Mouse (Mus musculus) C2C12 (cell line): ENCODE results near the gene Olfr907. TPM values are rescaled to one million over a fixed set of nuclear protein-coding genes. Genes with fewer than 3 reads are reported as not detected.

ENCODE experiments used
- H3K27me3 ChIP-seq: one replicate; pipeline ENCODE4 v1.6.1; 2011; ENCODE audit not compliant: control insufficient read depth, insufficient read depth, insufficient read length
- H3K36me3 ChIP-seq: one replicate; pipeline ENCODE4 v1.6.1; 2011; ENCODE audit not compliant: control insufficient read depth, insufficient read depth
- H3K4me3 ChIP-seq: one replicate; pipeline ENCODE4 v1.5.1; 2011; ENCODE audit warnings: mild to moderate bottlenecking, control low read depth; ENCODE audit not compliant: poor library complexity, insufficient read depth, severe bottlenecking
- H3K79me2 ChIP-seq: one replicate; pipeline ENCODE4 v1.6.1; 2011; ENCODE audit not compliant: control insufficient read depth, insufficient read depth
- H3K79me3 ChIP-seq: one replicate; pipeline ENCODE4 v1.6.1; 2011; ENCODE audit warnings: low read depth, control low read depth
- H3ac ChIP-seq: one replicate; pipeline ENCODE3; 2011; ENCODE audit warnings: low read depth; ENCODE audit not compliant: control insufficient read depth, insufficient read length
- CEBPB ChIP-seq: IDR thresholded peaks from one replicate; pipeline ENCODE4 v1.6.1; 2011; ENCODE audit warnings: low read depth, mild to moderate bottlenecking, control low read depth, moderate library complexity
- CTCF ChIP-seq: IDR thresholded peaks from one replicate; pipeline ENCODE4 v1.5.1; 2011; ENCODE audit not compliant: control insufficient read depth, insufficient read depth, insufficient read length
- FOSL1 ChIP-seq: IDR thresholded peaks from one replicate; pipeline ENCODE4 v1.8.0; 2011; ENCODE audit warnings: mild to moderate bottlenecking, low read length; ENCODE audit not compliant: poor library complexity, insufficient read depth, severe bottlenecking
- MAX ChIP-seq: IDR thresholded peaks from one replicate; pipeline ENCODE4 v1.6.1; 2011; ENCODE audit warnings: mild to moderate bottlenecking, control low read depth
- MYOD1 ChIP-seq: IDR thresholded peaks from one replicate; pipeline ENCODE4 v1.6.1; 2011; ENCODE audit warnings: low read depth; ENCODE audit not compliant: control insufficient read depth, insufficient read length
- MYOG ChIP-seq: IDR thresholded peaks from one replicate; pipeline ENCODE4 v1.6.1; 2011; ENCODE audit not compliant: control insufficient read depth, insufficient read length; ENCODE audit errors: extremely low read depth
- USF1 ChIP-seq: IDR thresholded peaks from one replicate; pipeline ENCODE4 v1.6.1; 2011; ENCODE audit warnings: low read depth, mild to moderate bottlenecking, control low read depth, moderate library complexity
- long read RNA-seq, 2 experiments: library from polyadenylated mRNA; unstranded; transcript quantifications; one replicate each; pipeline ENCODE4 v2.0.0; 2019 to 2020
- polyA plus RNA-seq: library from polyadenylated mRNA; unstranded; fragments of >200 nt; fragmentation: generic; extraction: Trizol; gene quantifications from one replicate; pipeline ENCODE4 v1.2.1, GENCODE M21; 2012; ENCODE audit warnings: missing spikeins

Olfr907 gene
- polyA plus RNA-seq, result not detected
- long read RNA-seq, experiment 1, result 0 reads
- long read RNA-seq, experiment 2, result 0 reads

DNA sequence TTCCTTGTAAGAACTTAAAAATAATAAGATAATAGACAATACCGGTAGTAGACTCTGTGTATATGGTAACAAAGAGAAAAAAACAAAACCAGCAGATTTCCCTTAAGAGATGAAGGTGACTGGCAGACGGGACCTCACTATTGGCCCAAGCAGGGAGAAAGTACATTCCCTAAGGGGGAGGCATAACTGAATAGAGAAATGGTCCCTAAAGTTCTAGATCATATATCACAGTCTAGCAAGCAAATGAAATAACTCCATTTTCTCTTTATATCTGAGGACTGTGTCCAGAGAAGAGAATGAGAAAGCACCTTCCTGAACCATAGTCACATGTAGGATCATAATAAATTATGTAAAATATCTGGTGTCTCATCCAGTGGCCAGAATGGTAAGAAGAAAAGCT, at the start of gene Olfr907:
Gene Olfr907, plus strand, starts transcription at position 301 of the 400 bp plus-strand sequence.
- Histone ChIP-seq H3K79me2 (no peaks in the 10 kb centered on the region), H3K36me3 (no peaks in the 10 kb centered on the region), H3K79me3 (no peaks in the 10 kb centered on the region), H3ac (no peak within 1 kb of the TSS), H3K4me3 (no peak within 1 kb of the TSS), H3K27me3 (no peaks in the 10 kb centered on the region)
- TF ChIP-seq FOSL1 (no peak), CTCF (no peak), MYOD1 (no peak), MAX (no peak), USF1 (no peak), CEBPB (no peak), MYOG (no peak)

DNA sequence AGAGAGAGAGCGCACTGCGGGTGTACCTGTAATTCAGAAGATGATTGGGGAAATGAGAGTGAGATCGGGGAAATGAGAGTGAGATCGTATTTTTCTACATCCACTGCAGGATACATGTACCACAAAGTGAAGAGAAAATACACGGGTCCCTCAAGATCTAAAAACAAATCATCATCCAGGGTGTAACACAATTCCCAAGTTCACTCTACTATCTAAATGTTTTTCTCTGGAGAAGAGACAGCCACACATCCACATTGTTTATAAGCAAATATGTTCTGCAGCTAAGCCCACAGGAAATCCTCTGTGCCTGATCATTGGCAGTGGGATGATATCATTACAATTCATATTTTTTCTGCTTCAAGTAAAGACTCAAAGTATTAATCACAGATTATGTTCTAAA, 48.2 kb upstream of the Olfr907 start, which contains the start of gene Olfr902:
Gene Olfr902, plus strand, starts transcription at position 301 of the 400 bp plus-strand sequence.
- no peaks in the 10 kb centered on the region for H3K79me2 ChIP-seq
- H3K4me3 ChIP-seq, result no peak within 1 kb of the TSS
- H3K79me3 ChIP-seq, result no peaks in the 10 kb centered on the region
- no peaks in the 10 kb centered on the region for H3K27me3 ChIP-seq
- no peak for TF ChIP-seq MYOG
- TF ChIP-seq FOSL1, result no peak
- no peak for TF ChIP-seq CTCF
- TF ChIP-seq MYOD1, result no peak
- TF ChIP-seq USF1, result no peak
- TF ChIP-seq CEBPB, result no peak
- no peak for TF ChIP-seq MAX
- no peaks in the 10 kb centered on the region for H3K36me3 ChIP-seq
- no peak within 1 kb of the TSS for H3ac ChIP-seq

DNA sequence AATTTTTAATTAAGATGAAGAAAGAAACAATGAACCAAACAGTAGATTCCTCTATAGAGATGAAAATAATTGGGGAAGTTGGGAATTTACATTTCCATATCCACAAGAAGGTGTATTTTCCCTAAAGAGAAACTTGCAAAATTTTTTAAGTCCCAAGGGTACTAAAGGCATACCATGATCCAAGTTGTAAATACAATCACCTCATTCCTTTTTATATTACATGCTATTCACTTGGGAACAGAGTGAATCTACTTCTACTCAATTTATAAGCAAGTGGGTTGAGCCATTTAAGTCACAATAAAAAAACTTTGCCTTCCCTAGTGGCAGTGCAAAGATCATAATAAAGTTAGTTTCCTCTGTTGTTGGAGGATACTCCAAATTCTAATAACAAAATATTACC, 32.8 kb upstream of the Olfr907 start, which contains the start of gene Olfr904:
Gene Olfr904, plus strand, starts transcription at position 301 of the 400 bp plus-strand sequence.
- Histone ChIP-seq H3K79me3 (no peaks in the 10 kb centered on the region), H3K36me3 (no peaks in the 10 kb centered on the region), H3K79me2 (no peaks in the 10 kb centered on the region), H3K4me3 (no peak within 1 kb of the TSS), H3ac (no peak within 1 kb of the TSS), H3K27me3 (no peaks in the 10 kb centered on the region)
- TF ChIP-seq MAX, result no peak
- no peak for TF ChIP-seq MYOG
- no peak for TF ChIP-seq FOSL1
- TF ChIP-seq CTCF, result no peak
- no peak for TF ChIP-seq CEBPB
- TF ChIP-seq MYOD1, result no peak
- no peak for TF ChIP-seq USF1

DNA sequence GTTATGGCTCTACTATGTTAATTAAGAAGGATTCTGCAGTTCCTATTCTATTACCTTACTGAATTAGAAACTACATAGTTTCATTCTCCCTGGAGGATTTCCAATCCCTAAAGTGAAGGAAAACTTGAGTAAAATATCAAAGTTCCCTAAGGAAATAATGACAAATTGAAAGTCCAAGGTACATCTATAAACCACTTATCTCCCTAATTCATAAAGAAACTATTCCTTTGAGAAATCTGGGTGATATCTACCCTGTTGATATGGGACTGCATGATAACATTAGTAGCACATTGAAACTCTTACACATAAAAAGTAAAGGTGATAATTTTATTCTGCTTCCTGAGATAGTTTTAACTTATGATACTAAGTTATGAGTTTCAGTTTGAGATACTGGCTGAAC, 24.8 kb upstream of the Olfr907 start, which contains the start of gene Olfr905:
Gene Olfr905, plus strand, starts transcription at position 301 of the 400 bp plus-strand sequence.
- H3K4me3 ChIP-seq, result no peak within 1 kb of the TSS
- TF ChIP-seq MYOD1 (no peak), USF1 (no peak), MYOG (no peak), CTCF (no peak), CEBPB (no peak), MAX (no peak), FOSL1 (no peak)

DNA sequence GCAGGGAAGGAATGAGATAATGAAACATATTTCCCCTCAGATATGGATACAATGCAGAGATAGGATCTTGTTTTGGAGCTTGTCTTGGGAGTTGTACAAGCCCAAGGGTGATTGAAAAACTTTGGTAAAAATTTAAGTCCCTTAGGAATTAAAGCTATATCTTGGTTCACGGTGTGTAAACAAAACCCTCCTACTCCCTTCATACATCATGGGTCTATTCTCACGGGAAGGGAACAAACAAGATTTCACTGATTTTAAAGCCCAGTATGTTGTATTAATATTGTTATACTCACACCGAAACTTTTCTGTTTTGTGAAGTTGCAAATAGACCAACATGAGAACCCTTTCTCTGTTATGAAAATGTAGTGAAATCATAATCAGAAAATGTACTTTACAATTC, 8.8 kb upstream of the Olfr907 start, which contains the start of gene Olfr906:
Gene Olfr906, plus strand, starts transcription at position 301 of the 400 bp plus-strand sequence.
- Histone ChIP-seq H3K4me3 (no peak within 1 kb of the TSS), H3K79me2 (no peaks in the 10 kb centered on the region), H3K79me3 (no peaks in the 10 kb centered on the region), H3K36me3 (no peaks in the 10 kb centered on the region), H3K27me3 (no peaks in the 10 kb centered on the region), H3ac (no peak within 1 kb of the TSS)
- TF ChIP-seq CEBPB, result no peak
- TF ChIP-seq CTCF, result no peak
- TF ChIP-seq MYOG, result no peak
- no peak for TF ChIP-seq FOSL1
- no peak for TF ChIP-seq MYOD1
- no peak for TF ChIP-seq MAX
- no peak for TF ChIP-seq USF1

More for the DNA sequence above, 24.8 kb upstream of the Olfr907 start, which contains the start of gene Olfr905:
- H3K27me3 ChIP-seq, result no peaks in the 10 kb centered on the region
- H3K79me2 ChIP-seq, result no peaks in the 10 kb centered on the region
- no peak within 1 kb of the TSS for H3ac ChIP-seq
- H3K79me3 ChIP-seq, result no peaks in the 10 kb centered on the region
- no peaks in the 10 kb centered on the region for H3K36me3 ChIP-seq

DNA sequence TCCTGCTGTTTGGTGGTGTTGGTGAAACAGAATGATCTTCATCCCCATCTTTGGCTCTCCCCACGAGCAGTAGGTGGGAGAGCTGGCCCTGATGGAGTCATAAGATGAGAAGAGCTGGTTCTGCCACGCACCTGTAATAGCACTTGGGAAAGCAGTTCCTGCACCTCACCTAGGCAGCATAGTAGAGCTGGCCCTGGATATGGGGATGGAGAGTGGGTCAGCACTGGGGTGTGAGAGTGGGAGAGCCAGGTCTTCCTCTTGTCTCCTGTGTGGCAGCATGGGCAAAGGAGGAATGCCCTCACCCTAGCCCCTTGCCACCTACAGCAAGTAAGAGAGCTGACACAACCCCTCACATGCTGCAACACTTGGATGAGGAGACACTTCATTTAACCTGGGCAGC, 16.8 kb downstream of the Olfr907 start:
- no peak for TF ChIP-seq USF1
- no peak for TF ChIP-seq MYOG
- TF ChIP-seq MAX, result no peak
- TF ChIP-seq MYOD1, result no peak
- H3K4me3 ChIP-seq, result no peak overlapping the region
- no peak overlapping the region for H3ac ChIP-seq

More for the DNA sequence above, 16.8 kb downstream of the Olfr907 start:
- no peaks in the 10 kb centered on the region for H3K79me2 ChIP-seq
- no peaks in the 10 kb centered on the region for H3K79me3 ChIP-seq
- no peaks in the 10 kb centered on the region for H3K36me3 ChIP-seq
- no peaks in the 10 kb centered on the region for H3K27me3 ChIP-seq
